Mouse (Mus musculus): ENCODE results near the gene Apobec1. TPM values are rescaled to one million over a fixed set of nuclear protein-coding genes. Genes with fewer than 3 reads are reported as not detected.
"Not testable (repeated sequence)": the region's sequence is repeated elsewhere in the genome, so short reads cannot be mapped to it uniquely, and the experiment has no call there.

The Apobec1 gene
- polyA plus RNA-seq, 1 experiment, result 1.9 TPM

- no peak for TF ChIP-seq CTCF (IDR thresholded peaks at IDR 0.05; ENCODE audit: borderline replicate concordance, extremely low read depth, insufficient read depth, insufficient read length)
- no peak for TF ChIP-seq POLR2A (IDR thresholded peaks at IDR 0.05; ENCODE audit: borderline replicate concordance, extremely low read depth, insufficient read depth, insufficient read length, poor library complexity, severe bottlenecking)
- no peak for DNase-seq (ENCODE audit: low read depth)
These were observed 25.2 kb downstream of the Apobec1 start for GRCm38 (mm10) chr6:122577030-122577429.

GRCm38 (mm10) chr6:122575037-122575436 lies 27.2 kb downstream of the Apobec1 start:
- DNase-seq (ENCODE audit: low read depth), result not testable (repeated sequence)

GRCm38 (mm10) chr6:122571617-122571959 lies 30.7 kb downstream of the Apobec1 start:
- TF ChIP-seq POLR2A (IDR thresholded peaks at IDR 0.05; ENCODE audit: borderline replicate concordance, extremely low read depth, insufficient read depth, insufficient read length, poor library complexity, severe bottlenecking) (no peak), CTCF (IDR thresholded peaks at IDR 0.05; ENCODE audit: borderline replicate concordance, extremely low read depth, insufficient read depth, insufficient read length) (no peak)
- no peak for DNase-seq (ENCODE audit: low read depth)

- no peak for TF ChIP-seq POLR2A (IDR thresholded peaks at IDR 0.05; ENCODE audit: borderline replicate concordance, extremely low read depth, insufficient read depth, insufficient read length, poor library complexity, severe bottlenecking)
- no peak for TF ChIP-seq CTCF (IDR thresholded peaks at IDR 0.05; ENCODE audit: borderline replicate concordance, extremely low read depth, insufficient read depth, insufficient read length)
- DNase-seq (ENCODE audit: low read depth), result no peak
These were observed 31.3 kb downstream of the Apobec1 start for GRCm38 (mm10) chr6:122570695-122571616.

- TF ChIP-seq POLR2A (IDR thresholded peaks at IDR 0.05; ENCODE audit: borderline replicate concordance, extremely low read depth, insufficient read depth, insufficient read length, poor library complexity, severe bottlenecking) (no peak), CTCF (IDR thresholded peaks at IDR 0.05; ENCODE audit: borderline replicate concordance, extremely low read depth, insufficient read depth, insufficient read length) (no peak)
- DNase-seq (ENCODE audit: low read depth), result peak; percentile 17
These were observed 32.5 kb downstream of the Apobec1 start for GRCm38 (mm10) chr6:122569762-122570161.

- TF ChIP-seq CTCF (IDR thresholded peaks at IDR 0.05; ENCODE audit: borderline replicate concordance, extremely low read depth, insufficient read depth, insufficient read length), result no peak
- no peak for TF ChIP-seq POLR2A (IDR thresholded peaks at IDR 0.05; ENCODE audit: borderline replicate concordance, extremely low read depth, insufficient read depth, insufficient read length, poor library complexity, severe bottlenecking)
- DNase-seq (ENCODE audit: low read depth), result no peak
These were observed 33.1 kb downstream of the Apobec1 start for GRCm38 (mm10) chr6:122569113-122569512.

- no peak for DNase-seq (ENCODE audit: low read depth)
- no peak for TF ChIP-seq POLR2A (IDR thresholded peaks at IDR 0.05; ENCODE audit: borderline replicate concordance, extremely low read depth, insufficient read depth, insufficient read length, poor library complexity, severe bottlenecking)
- no peak for TF ChIP-seq CTCF (IDR thresholded peaks at IDR 0.05; ENCODE audit: borderline replicate concordance, extremely low read depth, insufficient read depth, insufficient read length)
These were observed 37.0 kb downstream of the Apobec1 start for GRCm38 (mm10) chr6:122565070-122565784.

- peak; percentile 88 for DNase-seq (ENCODE audit: low read depth)
- peak; percentile 88 for TF ChIP-seq CTCF (IDR thresholded peaks at IDR 0.05; ENCODE audit: borderline replicate concordance, extremely low read depth, insufficient read depth, insufficient read length)
- TF ChIP-seq POLR2A (IDR thresholded peaks at IDR 0.05; ENCODE audit: borderline replicate concordance, extremely low read depth, insufficient read depth, insufficient read length, poor library complexity, severe bottlenecking), result no peak
These were observed 39.8 kb downstream of the Apobec1 start for GRCm38 (mm10) chr6:122562463-122562862.

- TF ChIP-seq POLR2A (IDR thresholded peaks at IDR 0.05; ENCODE audit: borderline replicate concordance, extremely low read depth, insufficient read depth, insufficient read length, poor library complexity, severe bottlenecking) (no peak), CTCF (IDR thresholded peaks at IDR 0.05; ENCODE audit: borderline replicate concordance, extremely low read depth, insufficient read depth, insufficient read length) (no peak)
- no peak for DNase-seq (ENCODE audit: low read depth)
These were observed 41.2 kb downstream of the Apobec1 start for GRCm38 (mm10) chr6:122561005-122561404.

GRCm38 (mm10) chr6:122560427-122560826 lies 41.8 kb downstream of the Apobec1 start:
- TF ChIP-seq POLR2A (IDR thresholded peaks at IDR 0.05; ENCODE audit: borderline replicate concordance, extremely low read depth, insufficient read depth, insufficient read length, poor library complexity, severe bottlenecking), result no peak
- peak; percentile 88 for TF ChIP-seq CTCF (IDR thresholded peaks at IDR 0.05; ENCODE audit: borderline replicate concordance, extremely low read depth, insufficient read depth, insufficient read length)
- peak; percentile 93 for DNase-seq (ENCODE audit: low read depth)

- no peak for TF ChIP-seq POLR2A (IDR thresholded peaks at IDR 0.05; ENCODE audit: borderline replicate concordance, extremely low read depth, insufficient read depth, insufficient read length, poor library complexity, severe bottlenecking)
- TF ChIP-seq CTCF (IDR thresholded peaks at IDR 0.05; ENCODE audit: borderline replicate concordance, extremely low read depth, insufficient read depth, insufficient read length), result peak; percentile 75; the same call in 1 of the 2 replicates
These were observed 45.2 kb downstream of the Apobec1 start for GRCm38 (mm10) chr6:122556959-122557561.

More at GRCm38 (mm10) chr6:122556959-122557561, 45.2 kb downstream of the Apobec1 start:
- DNase-seq (ENCODE audit: low read depth), result peak; percentile 89

All from brain, embryonic 14.5 days (tissue).